Mouse (Mus musculus): ENCODE results near the gene Acat2. TPM values are rescaled to one million over a fixed set of nuclear protein-coding genes. Genes with fewer than 3 reads are reported as not detected.
"Not testable (repeated sequence)": the region's sequence is repeated elsewhere in the genome, so short reads cannot be mapped to it uniquely, and the experiment has no call there.

Gene Acat2
- polyA plus RNA-seq (2016; fragmentation: Nextera tagmentation; extraction: Ambion mirVana): 53.6 and 57.2 TPM in 2 replicates

DNA sequence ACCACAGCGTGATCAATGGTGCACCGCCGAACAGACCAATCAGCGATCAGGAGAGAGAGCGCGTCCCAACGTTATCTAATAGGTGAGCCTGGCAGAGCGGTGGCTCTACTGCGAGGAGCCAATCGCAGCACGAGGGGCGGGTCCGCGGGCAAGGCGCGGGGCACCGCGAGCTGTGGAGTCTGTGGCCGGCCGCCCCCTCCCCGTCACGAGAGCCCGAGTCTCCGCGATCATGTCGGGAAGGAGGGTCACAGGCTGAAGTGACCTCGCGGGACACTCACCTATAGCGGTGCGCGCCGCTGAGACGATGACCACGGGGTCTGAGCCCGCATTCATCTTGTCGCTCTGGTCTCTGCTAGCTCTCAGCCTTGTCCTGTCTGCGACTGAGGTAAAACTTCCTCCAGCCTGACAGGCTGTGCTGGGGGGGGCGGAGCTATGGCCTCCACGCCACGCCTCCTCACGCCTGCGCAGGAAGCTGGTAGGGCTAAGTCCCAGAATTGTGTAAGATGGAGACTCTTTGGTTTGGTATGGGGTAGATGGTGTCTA is at the start of gene Acat2:
Acat2 (minus strand) TSS at position 417 of the 543 bp plus-strand sequence.
- Histone ChIP-seq H3K9ac (peak within 1 kb of the TSS; percentile 67), H3K9me3 (replicated peaks) (no peaks in the 10 kb centered on the region), H3K27me3 (replicated peaks) (no peaks in the 10 kb centered on the region), H3K4me1 (replicated peaks) (peaks cover 5% of the 10 kb centered on the region; the same call in 1 of the 2 replicates), H3K4me2 (peak within 1 kb of the TSS; percentile 72), H3K27ac (ENCODE audit: poor library complexity, severe bottlenecking) (peak within 1 kb of the TSS; percentile 69), H3K4me3 (peak within 1 kb of the TSS; percentile 65), H3K36me3 (peaks cover 16% of the 10 kb centered on the region)
- ATAC-seq (ENCODE audit: insufficient number of reproducible peaks, low FRiP score): peak; percentile 98
- WGBS: under 1% methylated on average over 42 of the region's 42 CpGs

DNA sequence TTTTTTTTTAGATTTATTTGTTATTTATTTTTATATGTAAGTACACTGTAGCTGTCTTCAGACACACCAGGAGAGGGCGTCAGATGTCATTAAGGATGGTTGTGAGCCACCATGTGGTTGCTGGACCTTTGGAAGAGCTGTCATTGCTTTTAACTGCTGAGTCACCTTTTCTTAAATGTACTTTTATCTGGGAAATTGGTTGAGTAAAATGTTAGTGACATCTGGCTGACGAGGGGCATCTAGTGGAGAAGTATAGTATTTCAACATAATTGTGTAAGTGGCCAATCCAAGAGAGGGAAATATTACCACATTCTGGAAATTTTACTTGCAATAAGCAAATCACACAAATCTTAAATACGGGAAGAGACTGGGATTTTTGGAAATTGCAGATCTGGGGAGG is 49.3 kb upstream of the Acat2 start:
- H3K4me3 ChIP-seq: no peak overlapping the region
- H3K27me3 ChIP-seq (replicated peaks): no peaks in the 10 kb centered on the region
- no peak overlapping the region for H3K9ac ChIP-seq
- no peaks in the 10 kb centered on the region for H3K9me3 ChIP-seq (replicated peaks)
- 43% methylated on average over 3 of the region's 3 CpGs for whole genome bisulfite sequencing
- H3K4me1 ChIP-seq (replicated peaks): peaks cover 15% of the 10 kb centered on the region
- no peak overlapping the region for H3K4me2 ChIP-seq
- H3K27ac ChIP-seq (ENCODE audit: poor library complexity, severe bottlenecking): no peak overlapping the region
- peaks cover 39% of the 10 kb centered on the region for H3K36me3 ChIP-seq
- no peak for ATAC-seq (ENCODE audit: insufficient number of reproducible peaks, low FRiP score)

DNA sequence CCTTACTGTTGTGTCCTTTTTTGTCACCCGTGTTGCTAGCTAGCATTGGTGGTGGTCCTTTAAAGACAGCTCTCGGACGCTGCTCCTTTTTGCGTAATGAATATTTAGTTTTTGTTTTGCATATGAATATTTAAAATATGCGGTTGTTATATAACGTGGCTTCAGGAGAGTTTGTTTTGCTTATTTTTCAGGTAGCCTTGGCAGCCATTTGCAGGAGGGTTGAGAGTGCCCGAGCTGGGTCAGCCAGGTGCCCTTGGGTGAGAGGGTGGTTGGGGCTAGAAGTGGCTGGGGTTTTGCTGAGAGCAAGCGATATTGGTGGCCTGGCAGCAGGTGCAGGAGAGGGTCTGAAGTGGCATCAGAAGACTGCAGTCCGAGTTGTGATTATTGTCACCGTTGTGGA is 48.0 kb upstream of the Acat2 start:
- H3K4me1 ChIP-seq (replicated peaks): peaks cover 15% of the 10 kb centered on the region
- H3K4me3 ChIP-seq: peak overlapping the region; percentile 79
- 2% methylated on average over 10 of the region's 10 CpGs for WGBS
- peak overlapping the region; percentile 88 for H3K27ac ChIP-seq (ENCODE audit: poor library complexity, severe bottlenecking)
- H3K9ac ChIP-seq: peak overlapping the region; percentile 91
- H3K4me2 ChIP-seq: peak overlapping the region; percentile 88
- ATAC-seq (ENCODE audit: insufficient number of reproducible peaks, low FRiP score): no peak
- H3K9me3 ChIP-seq (replicated peaks): no peaks in the 10 kb centered on the region
- no peaks in the 10 kb centered on the region for H3K27me3 ChIP-seq (replicated peaks)
- peaks cover 27% of the 10 kb centered on the region for H3K36me3 ChIP-seq

DNA sequence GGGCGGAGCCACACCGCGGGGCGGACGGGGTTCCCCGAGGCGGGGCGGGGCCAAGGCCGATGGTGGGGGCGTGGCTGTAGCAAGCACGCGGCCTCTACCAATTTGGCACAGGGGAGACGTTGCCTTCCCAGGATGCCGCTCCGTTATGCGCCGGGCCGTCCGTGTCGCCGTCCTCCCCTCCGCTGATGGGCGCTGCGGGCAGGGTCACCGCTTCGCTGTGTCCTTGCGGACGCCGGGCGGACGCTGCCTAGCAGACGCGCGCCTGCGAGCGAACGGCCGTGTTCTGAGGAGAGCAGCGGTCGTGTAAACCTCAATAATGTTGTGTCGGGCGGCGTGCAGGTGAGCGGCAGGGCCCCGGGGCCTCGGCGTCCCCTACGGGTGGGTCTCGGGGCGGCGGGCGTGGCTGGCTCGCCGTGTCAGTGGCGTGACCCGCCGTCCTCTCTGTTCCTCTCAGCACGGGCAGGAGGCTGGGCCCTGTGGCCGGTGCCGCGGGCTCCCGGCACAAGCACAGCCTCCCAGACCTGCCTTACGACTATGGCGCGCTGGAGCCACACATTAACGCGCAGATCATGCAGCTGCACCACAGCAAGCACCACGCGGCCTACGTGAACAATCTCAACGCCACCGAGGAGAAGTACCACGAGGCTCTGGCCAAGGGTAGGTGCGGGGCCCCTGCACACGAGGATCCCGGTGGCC is 47.3 kb upstream of the Acat2 start:
- Histone ChIP-seq H3K27ac (ENCODE audit: poor library complexity, severe bottlenecking) (peak overlapping the region; percentile 88), H3K4me3 (peak overlapping the region; percentile 79), H3K4me1 (replicated peaks) (peaks cover 15% of the 10 kb centered on the region), H3K9me3 (replicated peaks) (no peaks in the 10 kb centered on the region), H3K36me3 (peaks cover 20% of the 10 kb centered on the region), H3K27me3 (replicated peaks) (no peaks in the 10 kb centered on the region), H3K4me2 (peak overlapping the region; percentile 88), H3K9ac (peak overlapping the region; percentile 91)
- peak; percentile 99 for ATAC-seq (ENCODE audit: insufficient number of reproducible peaks, low FRiP score)
- WGBS: under 1% methylated on average over 76 of the region's 76 CpGs

DNA sequence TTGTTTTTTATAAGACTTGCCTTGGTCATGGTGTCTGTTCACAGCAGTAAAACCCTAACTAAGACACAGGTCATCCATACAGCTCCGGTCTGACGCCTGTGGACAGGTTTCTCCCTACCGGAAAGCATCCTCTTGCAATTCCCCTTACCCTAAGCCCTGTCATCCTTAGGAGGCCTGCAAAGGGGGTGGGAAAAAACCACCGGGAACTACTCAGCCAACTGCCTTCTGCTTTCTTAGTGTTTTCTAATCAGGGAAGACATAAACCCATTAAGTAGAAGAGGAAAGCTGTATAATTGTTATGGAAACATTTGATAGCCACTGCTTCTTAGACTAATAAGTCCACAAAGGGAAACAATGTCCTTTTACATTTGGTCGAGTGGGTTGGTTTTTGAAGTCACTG is 46.4 kb upstream of the Acat2 start:
- Histone ChIP-seq H3K4me2 (peak overlapping the region; percentile 88), H3K9ac (peak overlapping the region; percentile 55; the same call in 1 of the 2 replicates), H3K4me1 (replicated peaks) (peaks cover 15% of the 10 kb centered on the region), H3K27ac (ENCODE audit: poor library complexity, severe bottlenecking) (peak overlapping the region; percentile 52), H3K4me3 (peak overlapping the region; percentile 79), H3K36me3 (peaks cover 12% of the 10 kb centered on the region), H3K9me3 (replicated peaks) (no peaks in the 10 kb centered on the region), H3K27me3 (replicated peaks) (no peaks in the 10 kb centered on the region)
- no peak for ATAC-seq (ENCODE audit: insufficient number of reproducible peaks, low FRiP score)
- 48% methylated on average over 5 of the region's 5 CpGs for WGBS

DNA sequence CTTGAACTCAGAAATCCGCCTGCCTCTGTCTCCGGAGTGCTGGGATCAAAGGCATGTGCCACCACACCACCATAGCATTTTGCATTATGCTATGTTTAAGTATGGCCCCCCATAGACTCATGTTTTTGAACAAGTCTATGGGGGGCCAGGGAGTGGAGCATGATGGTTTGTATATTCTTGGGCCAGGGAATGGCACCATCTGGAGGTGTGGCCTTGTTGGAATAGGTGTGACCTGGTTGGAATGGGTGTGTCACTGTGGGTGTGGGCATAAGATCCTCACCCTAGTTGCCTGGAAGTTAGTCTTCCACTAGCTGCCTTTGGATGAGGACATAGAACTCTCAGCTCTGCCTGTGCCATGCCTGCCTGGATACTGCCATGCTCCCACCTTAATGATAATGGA is 46.0 kb upstream of the Acat2 start, which contains the start of gene Sod2:
Sod2 (plus strand) TSS at position 301 of the 400 bp plus-strand sequence.
- peak within 1 kb of the TSS; percentile 55; the same call in 1 of the 2 replicates for H3K9ac ChIP-seq
- peaks cover 10% of the 10 kb centered on the region for H3K36me3 ChIP-seq
- H3K4me2 ChIP-seq: peak within 1 kb of the TSS; percentile 88
- not testable (repeated sequence) for H3K27me3 ChIP-seq (replicated peaks); ATAC-seq (ENCODE audit: insufficient number of reproducible peaks, low FRiP score); H3K9me3 ChIP-seq (replicated peaks)
- peak within 1 kb of the TSS; percentile 88 for H3K27ac ChIP-seq (ENCODE audit: poor library complexity, severe bottlenecking)
- peak within 1 kb of the TSS; percentile 79 for H3K4me3 ChIP-seq
- peaks cover 15% of the 10 kb centered on the region for H3K4me1 ChIP-seq (replicated peaks)
- 92% methylated on average over 2 of the region's 2 CpGs for WGBS

DNA sequence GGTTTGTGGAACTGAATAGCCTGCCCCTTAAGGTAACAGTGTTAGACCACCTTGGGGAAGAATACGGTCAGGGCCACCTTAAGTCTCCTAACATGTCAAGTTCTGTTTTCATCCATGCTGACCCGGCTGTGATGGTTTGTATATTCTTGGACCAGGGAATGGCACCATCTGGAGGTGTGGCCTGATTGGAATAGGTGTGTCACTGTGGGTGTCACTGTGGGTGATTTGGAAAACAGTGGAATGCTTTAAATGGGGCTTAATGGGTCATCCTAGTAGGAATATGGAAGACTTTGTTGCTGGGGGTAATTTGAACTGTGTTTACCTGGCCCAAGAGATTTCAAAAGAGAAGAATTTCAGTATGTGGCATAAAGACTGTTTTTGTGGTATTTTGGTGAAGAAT is 43.9 kb upstream of the Acat2 start:
- not testable (repeated sequence) for H3K4me2 ChIP-seq; H3K9ac ChIP-seq; ATAC-seq (ENCODE audit: insufficient number of reproducible peaks, low FRiP score); H3K27ac ChIP-seq (ENCODE audit: poor library complexity, severe bottlenecking); H3K27me3 ChIP-seq (replicated peaks); H3K36me3 ChIP-seq; H3K4me3 ChIP-seq; H3K9me3 ChIP-seq (replicated peaks)
- peaks cover 15% of the 10 kb centered on the region for H3K4me1 ChIP-seq (replicated peaks)
- WGBS: 75% methylated on average over 2 of the region's 2 CpGs

DNA sequence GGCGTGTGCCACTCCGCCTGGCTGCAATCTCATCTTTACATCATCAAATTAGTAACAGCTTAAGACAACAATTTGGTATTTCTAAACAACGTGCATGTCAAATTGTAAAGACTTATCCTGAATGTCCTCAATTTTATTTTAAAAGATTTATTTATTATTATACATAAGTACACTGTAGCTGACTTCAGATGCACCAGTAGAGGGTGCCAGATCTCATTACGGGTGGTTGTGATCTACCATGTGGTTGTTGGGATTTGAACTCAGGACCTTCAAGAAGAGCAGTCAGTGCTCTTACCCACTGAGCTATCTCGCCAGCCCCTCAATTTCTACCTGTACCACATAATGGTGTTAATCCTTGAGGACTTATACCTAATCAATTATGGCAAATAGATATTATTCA is 41.7 kb upstream of the Acat2 start:
- H3K4me3 ChIP-seq; H3K9ac ChIP-seq; ATAC-seq (ENCODE audit: insufficient number of reproducible peaks, low FRiP score); H3K27me3 ChIP-seq (replicated peaks); H3K27ac ChIP-seq (ENCODE audit: poor library complexity, severe bottlenecking); H3K4me2 ChIP-seq; H3K4me1 ChIP-seq (replicated peaks); H3K36me3 ChIP-seq; H3K9me3 ChIP-seq (replicated peaks): not testable (repeated sequence)
- WGBS: 85% methylated on average over 5 of the region's 5 CpGs

DNA sequence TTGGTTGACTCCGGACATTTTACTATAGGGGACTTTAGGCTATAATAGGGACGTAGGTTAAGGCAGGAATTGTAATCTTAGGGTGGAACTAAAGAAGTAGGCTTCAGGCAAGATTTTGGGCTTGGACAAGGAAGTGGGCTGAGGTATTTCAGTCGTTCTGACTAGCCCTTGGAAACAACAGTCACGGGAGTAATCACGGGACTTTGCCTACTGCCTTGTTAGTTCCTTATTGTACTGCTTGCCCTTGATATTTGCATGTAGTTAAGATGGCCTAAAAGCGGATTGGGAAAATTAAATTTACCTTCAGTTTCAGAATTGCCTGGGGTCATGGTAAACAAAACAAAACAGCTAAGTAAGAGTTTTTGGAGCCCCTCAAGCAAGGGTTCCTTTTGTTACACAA is 38.5 kb upstream of the Acat2 start:
- Histone ChIP-seq H3K27ac (ENCODE audit: poor library complexity, severe bottlenecking) (no peak overlapping the region), H3K9ac (no peak overlapping the region), H3K36me3 (no peaks in the 10 kb centered on the region), H3K4me2 (no peak overlapping the region), H3K9me3 (replicated peaks) (no peaks in the 10 kb centered on the region), H3K27me3 (replicated peaks) (no peaks in the 10 kb centered on the region), H3K4me3 (no peak overlapping the region), H3K4me1 (replicated peaks) (no peaks in the 10 kb centered on the region)
- no peak for ATAC-seq (ENCODE audit: insufficient number of reproducible peaks, low FRiP score)
- WGBS: 77% methylated on average over 6 of the region's 6 CpGs

DNA sequence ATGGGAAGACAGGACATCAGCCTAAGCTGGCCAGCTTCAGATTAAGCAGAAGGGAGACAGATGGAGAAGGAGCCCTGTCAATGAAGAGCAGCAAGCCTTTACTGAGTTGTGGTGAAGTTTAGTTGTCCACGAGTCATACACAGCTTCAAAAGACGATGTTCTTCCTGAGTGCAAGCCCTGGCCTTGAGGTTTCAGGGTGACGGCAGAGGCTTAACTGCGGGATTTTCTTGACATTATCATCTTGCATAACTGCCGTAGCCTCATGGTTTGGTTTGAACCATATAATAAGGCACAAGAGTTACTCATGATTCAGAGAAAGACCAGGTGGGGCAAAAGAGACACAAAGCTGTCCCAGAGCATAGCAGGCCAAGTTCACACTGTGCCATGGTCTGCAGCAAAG is 37.3 kb upstream of the Acat2 start:
- Histone ChIP-seq H3K9me3 (replicated peaks) (no peaks in the 10 kb centered on the region), H3K27me3 (replicated peaks) (no peaks in the 10 kb centered on the region), H3K9ac (no peak overlapping the region), H3K4me1 (replicated peaks) (no peaks in the 10 kb centered on the region), H3K36me3 (no peaks in the 10 kb centered on the region), H3K27ac (ENCODE audit: poor library complexity, severe bottlenecking) (no peak overlapping the region), H3K4me2 (no peak overlapping the region), H3K4me3 (no peak overlapping the region)
- WGBS: 83% methylated on average over 5 of the region's 5 CpGs
- no peak; the same call in 1 of the 2 replicates for ATAC-seq (ENCODE audit: insufficient number of reproducible peaks, low FRiP score)

DNA sequence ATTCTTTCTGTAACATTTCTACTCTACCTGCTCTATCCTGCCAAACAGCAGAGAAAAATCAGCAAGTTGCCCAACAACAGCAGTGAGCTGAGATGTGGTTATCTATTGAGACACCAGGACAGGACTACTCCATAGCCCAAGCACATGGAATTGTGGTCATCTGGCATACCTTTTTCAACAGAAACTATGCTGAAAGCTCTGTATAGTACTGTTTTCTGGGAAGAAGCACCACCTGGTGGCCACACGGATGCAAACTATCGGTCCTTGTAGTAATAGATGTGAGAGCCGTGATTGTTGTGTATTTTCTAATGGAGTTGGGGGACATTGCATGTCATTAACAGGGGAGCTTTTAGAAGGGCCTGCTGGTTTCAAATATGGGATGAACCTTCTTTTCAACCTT is 35.8 kb upstream of the Acat2 start:
- no peak for ATAC-seq (ENCODE audit: insufficient number of reproducible peaks, low FRiP score)
- WGBS: 26% methylated on average over 3 of the region's 3 CpGs
- no peak overlapping the region for H3K4me3 ChIP-seq
- H3K27me3 ChIP-seq (replicated peaks): no peaks in the 10 kb centered on the region
- no peak overlapping the region for H3K9ac ChIP-seq
- H3K9me3 ChIP-seq (replicated peaks): no peaks in the 10 kb centered on the region
- H3K4me1 ChIP-seq (replicated peaks): no peaks in the 10 kb centered on the region
- no peak overlapping the region for H3K4me2 ChIP-seq
- H3K27ac ChIP-seq (ENCODE audit: poor library complexity, severe bottlenecking): no peak overlapping the region
- H3K36me3 ChIP-seq: no peaks in the 10 kb centered on the region
